Mouse (Mus musculus) bone marrow, adult 2 months (tissue): ENCODE measurements around the gene Tmem52b. TPM values are rescaled to one million over a fixed set of nuclear protein-coding genes. Genes with fewer than 3 reads are reported as not detected.

ENCODE experiments used
- H3K27ac ChIP-seq: fragments of 200-500 bp; 2 replicates; pipeline ENCODE4 v1.5.1; 2012; ENCODE audit warnings: low read depth, mild to moderate bottlenecking, control low read depth, inconsistent platforms, low read length; ENCODE audit not compliant: control insufficient read depth, poor library complexity, insufficient read depth
- H3K4me1 ChIP-seq: fragments of 200-500 bp; 2 replicates; pipeline ENCODE4 v1.6.1; 2011; ENCODE audit warnings: low read length; ENCODE audit not compliant: control insufficient read depth, insufficient read depth
- H3K4me3 ChIP-seq: fragments of 200-500 bp; replicated peaks from 2 replicates; pipeline ENCODE3; 2011; ENCODE audit warnings: mild to moderate bottlenecking, low read depth, low read length, control low read depth; ENCODE audit not compliant: control insufficient read depth
- CTCF ChIP-seq: fragments of 200-500 bp; IDR thresholded peaks from 2 replicates; pipeline ENCODE4 v1.5.1; 2011; ENCODE audit warnings: low read length, control low read depth; ENCODE audit not compliant: control insufficient read depth, insufficient read depth
- POLR2A ChIP-seq: fragments of 200-500 bp; IDR thresholded peaks from 2 replicates; pipeline ENCODE4 v1.6.1; 2011; ENCODE audit warnings: low read depth, mild to moderate bottlenecking, control low read depth, low read length, borderline replicate concordance; ENCODE audit not compliant: control insufficient read depth
- WGBS: fragments of 180-500 bp; shearing (Covaris S2); methylation state at CpG from one replicate; pipeline ENCODE4 v1.1.7; 2018; 5-methylcytosine and 5-hydroxymethylcytosine counted together
- polyA plus RNA-seq: library from polyadenylated mRNA; stranded (reverse); fragments of >200 nt; gene quantifications from 2 replicates; pipeline ENCODE4 v1.2.4, GENCODE M21; 2011; ENCODE audit warnings: low replicate concordance; ENCODE audit not compliant: missing spikeins, insufficient read depth, insufficient read length

Gene Tmem52b
- polyA plus RNA-seq, 1 experiment, result not detected

DNA sequence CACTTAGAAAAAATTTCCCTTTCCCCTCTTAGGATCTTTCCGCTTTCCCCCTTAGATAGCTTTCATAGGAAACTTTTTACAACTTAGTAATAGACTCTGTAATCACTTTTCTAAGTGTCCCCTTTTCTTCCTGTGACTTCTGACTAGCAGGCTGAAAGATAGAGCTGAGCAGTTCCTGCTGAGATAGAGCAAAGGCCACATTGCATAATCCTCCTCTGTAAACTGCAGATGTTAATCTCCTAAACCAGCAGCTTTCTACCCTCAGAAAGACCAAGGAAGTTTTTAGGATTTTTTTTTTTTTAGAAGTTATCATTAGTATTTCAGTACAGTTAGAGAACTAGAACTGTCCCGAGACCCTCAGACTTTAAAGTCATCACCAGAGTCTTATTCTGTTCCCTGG lies 8.9 kb upstream of the Tmem52b start:
- 74% methylated on average over 2 of the region's 2 CpGs for WGBS
- TF ChIP-seq POLR2A, result no peak
- TF ChIP-seq CTCF, result no peak
- Histone ChIP-seq H3K4me1 (no peaks in the 10 kb centered on the region; the same call in 1 of the 2 replicates), H3K27ac (no peak overlapping the region), H3K4me3 (no peak overlapping the region)

DNA sequence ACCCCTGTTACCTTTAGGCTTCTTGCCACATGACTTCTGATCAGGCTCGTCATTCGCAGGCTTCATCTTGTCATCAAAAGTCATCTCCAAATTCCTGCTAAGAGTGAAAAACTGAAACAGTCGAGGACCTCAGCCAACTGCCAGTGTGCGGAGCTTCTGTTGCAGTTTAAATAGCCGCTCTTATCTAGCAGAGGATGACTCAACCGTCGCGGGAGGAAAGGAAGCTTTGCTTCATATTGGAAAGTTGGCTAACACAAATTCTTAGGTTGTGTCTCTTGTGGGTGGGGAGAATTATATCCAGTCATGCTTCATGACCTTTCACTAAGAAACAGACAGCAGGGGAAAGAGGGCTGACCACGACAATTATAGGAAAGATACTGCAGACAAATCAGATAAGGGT lies 5.3 kb upstream of the Tmem52b start, which contains the start of gene Olr1:
Gene Olr1, minus strand, starts transcription at position 142 of the 400 bp plus-strand sequence.
- no peaks in the 10 kb centered on the region; the same call in 1 of the 2 replicates for H3K4me1 ChIP-seq
- H3K4me3 ChIP-seq, result peak within 1 kb of the TSS; percentile 51
- WGBS, result 42% methylated on average over 9 of the region's 9 CpGs
- TF ChIP-seq CTCF (no peak), POLR2A (no peak)
- H3K27ac ChIP-seq, result peak within 1 kb of the TSS; percentile 33; the same call in 1 of the 2 replicates

DNA sequence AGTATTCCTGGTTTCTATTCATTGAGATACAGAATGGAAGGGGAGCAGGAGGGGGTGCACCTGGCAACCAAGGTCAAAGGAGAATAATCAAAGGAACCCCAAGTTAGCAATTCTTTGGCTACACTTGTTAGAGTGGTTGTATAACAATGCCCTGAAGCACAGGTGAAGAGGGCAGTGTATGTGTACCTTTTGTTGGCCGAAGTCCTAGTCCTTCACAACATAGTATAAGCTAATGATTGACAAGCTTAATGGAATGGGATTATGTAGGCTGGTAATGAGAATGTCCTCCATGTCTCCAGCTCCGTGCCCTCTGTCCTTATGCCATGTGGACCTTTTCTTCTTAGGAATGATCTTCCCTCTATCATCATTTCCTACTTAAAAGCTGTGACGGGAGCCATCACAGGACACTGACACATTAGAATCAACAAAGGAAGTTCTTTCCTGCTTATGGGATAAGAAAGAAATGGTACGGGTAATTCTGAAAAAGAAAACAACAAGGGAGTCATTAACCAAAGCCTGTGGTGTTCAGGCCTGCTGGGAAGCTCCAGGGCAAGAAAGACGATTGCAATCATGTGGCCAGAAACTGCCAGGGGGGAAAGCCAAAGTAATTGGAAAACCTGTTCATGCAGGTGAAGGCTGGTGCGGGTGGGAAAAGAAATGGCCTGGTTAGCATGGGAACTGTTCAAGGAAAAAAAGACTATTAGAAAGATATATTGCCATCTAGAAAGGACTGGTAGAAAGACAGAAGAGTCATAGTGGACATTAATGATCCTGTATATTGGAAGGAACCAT lies 2.0 kb upstream of the Tmem52b start:
- Histone ChIP-seq H3K4me1 (no peaks in the 10 kb centered on the region; the same call in 1 of the 2 replicates), H3K4me3 (no peak overlapping the region), H3K27ac (no peak overlapping the region)
- 81% methylated on average over 6 of the region's 6 CpGs for WGBS
- TF ChIP-seq CTCF (no peak), POLR2A (no peak)

DNA sequence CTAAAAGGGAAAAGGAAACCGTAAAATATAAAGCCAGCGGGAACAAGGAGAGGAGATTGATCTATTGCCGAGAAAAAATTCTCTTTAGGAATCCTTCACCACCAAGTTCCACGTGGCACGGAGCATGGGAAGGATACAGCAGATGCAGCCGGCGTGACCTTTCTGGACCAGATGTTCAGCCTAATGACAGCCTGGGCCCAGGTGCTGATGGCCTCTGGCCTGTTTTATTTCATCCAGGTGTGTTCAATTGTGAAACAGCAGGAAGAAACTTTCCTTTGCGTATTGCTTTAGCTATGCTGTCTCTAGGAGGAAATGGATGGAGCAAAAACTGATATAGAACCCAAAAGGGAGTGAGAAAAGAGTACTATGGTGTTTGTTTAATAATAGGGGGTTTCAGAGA lies 513 bp downstream of the Tmem52b start:
- 48% methylated on average over 8 of the region's 8 CpGs for WGBS
- Histone ChIP-seq H3K27ac (no peak overlapping the region), H3K4me3 (no peak overlapping the region), H3K4me1 (no peaks in the 10 kb centered on the region; the same call in 1 of the 2 replicates)
- no peak for TF ChIP-seq CTCF
- no peak for TF ChIP-seq POLR2A

DNA sequence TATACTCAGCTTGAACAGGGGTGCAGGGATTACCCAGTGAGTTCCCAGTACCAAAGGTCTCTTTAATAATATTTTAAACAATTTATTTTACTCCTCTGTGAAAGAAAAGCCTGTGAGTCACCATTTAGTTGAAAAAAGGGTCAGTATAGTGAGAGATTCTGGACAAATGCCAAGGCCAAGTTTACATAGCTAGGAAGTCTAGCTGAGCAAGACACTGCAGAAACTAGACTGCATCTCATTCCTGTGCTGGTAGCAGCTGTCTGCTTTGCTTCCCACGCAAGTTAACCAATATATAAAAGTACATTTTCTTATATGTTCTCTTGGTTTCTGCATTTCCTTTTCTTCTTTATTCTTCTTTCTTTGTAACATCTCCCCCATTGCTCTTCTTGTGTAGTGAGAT lies 1.1 kb downstream of the Tmem52b start:
- TF ChIP-seq POLR2A, result no peak
- TF ChIP-seq CTCF, result no peak
- Histone ChIP-seq H3K27ac (no peak overlapping the region), H3K4me3 (no peak overlapping the region), H3K4me1 (no peaks in the 10 kb centered on the region; the same call in 1 of the 2 replicates)
- 81% methylated on average over 1 of the region's 1 CpGs for WGBS

DNA sequence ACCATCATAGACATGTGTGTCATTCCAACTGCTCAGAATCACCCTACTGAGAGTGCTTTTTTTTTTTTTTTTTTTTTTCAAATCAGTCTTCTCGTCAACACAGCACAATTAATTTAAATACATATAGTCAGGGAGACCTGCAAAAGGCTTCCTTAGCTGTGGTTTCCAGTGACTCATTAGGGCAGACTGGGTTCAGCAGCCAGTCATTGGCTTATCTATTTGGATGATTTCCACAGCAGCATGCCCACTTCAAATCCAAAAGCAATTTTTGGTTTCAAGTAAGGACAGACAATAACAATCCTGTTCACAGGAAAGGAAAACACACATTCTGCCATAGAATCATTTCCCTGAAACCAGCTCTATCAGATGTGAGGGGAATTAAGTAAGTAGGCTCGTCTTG lies 2.0 kb downstream of the Tmem52b start:
- no peak overlapping the region for H3K4me3 ChIP-seq
- H3K27ac ChIP-seq, result no peak overlapping the region
- TF ChIP-seq CTCF, result no peak
- TF ChIP-seq POLR2A, result no peak
- WGBS, result 29% methylated on average over 2 of the region's 2 CpGs
- no peaks in the 10 kb centered on the region; the same call in 1 of the 2 replicates for H3K4me1 ChIP-seq

DNA sequence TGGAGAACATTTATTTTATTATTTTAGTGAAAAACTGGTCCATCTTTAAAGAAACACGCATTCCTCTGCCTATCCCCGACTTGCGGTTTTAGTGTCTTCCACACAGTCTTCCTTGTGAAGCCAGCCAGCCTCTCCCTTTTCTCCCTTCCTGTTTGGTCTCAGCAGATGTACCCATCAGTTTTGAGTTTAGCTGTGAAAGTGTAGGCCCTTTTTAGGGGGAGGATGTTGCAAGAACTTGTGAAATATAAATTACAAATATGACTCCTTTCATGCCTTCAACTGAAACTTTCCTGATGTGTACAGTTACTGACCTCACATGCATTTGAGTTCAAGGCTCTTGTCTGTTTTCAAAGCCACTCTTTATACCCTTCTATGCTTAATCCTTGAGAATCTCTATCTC lies 2.7 kb downstream of the Tmem52b start:
- H3K4me3 ChIP-seq, result no peak overlapping the region
- TF ChIP-seq CTCF (no peak), POLR2A (no peak)
- no peaks in the 10 kb centered on the region; the same call in 1 of the 2 replicates for H3K4me1 ChIP-seq
- H3K27ac ChIP-seq, result no peak overlapping the region
- 39% methylated on average over 3 of the region's 3 CpGs for WGBS

DNA sequence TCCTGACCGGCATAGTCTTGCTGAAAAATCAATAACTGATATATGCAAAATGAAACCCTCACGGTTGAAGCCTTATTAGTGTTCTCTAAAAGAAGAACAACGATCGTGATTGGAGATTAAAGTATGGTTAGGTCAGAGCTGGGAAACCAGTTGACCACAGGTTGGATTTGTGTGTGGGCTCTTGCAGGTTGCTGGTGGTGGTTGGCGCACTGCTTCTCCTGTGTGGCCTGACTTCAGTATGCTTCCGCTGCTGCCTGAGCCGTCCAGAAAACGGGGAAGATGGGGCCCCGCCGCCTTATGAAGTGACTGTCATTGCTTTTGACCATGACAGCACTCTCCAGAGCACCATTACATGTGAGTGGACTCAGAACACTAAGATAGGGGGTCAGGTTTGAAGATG lies 4.0 kb downstream of the Tmem52b start:
- Histone ChIP-seq H3K4me1 (no peaks in the 10 kb centered on the region; the same call in 1 of the 2 replicates), H3K27ac (peak overlapping the region; percentile 27; the same call in 1 of the 2 replicates), H3K4me3 (peak overlapping the region; percentile 45)
- TF ChIP-seq CTCF (no peak), POLR2A (no peak)
- 44% methylated on average over 10 of the region's 10 CpGs for WGBS

DNA sequence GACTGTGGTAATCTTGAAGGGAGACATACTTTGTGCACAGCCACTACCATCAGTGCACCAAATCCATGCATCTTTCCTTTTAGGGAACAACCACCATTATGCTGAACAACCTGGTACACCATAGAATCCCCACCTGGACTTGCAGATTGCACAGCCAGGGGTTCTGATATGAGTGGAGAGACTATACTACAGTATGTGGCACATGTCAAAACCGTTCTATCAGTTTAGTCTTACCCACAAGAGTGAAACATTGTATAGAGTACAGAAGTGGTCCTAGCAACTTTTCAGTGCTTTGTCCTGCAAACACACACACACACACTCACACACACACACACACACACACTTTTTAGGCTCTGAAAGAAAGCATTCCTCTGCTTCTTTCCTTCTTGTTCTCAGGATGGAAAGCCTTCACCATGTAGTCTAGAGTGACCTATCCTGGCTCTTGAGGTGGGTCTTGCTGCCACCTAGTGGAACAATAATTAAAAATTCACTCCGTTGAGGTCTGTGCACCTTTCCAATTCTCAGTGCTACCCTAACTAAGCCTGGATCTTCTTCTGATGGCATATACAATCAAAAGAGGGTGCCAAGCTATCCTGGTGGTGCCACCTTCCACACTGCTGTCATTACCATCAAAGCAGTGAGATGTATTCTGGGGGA lies 5.5 kb downstream of the Tmem52b start:
- Histone ChIP-seq H3K4me1 (no peaks in the 10 kb centered on the region; the same call in 1 of the 2 replicates), H3K4me3 (no peak overlapping the region), H3K27ac (no peak overlapping the region)
- 35% methylated on average over 2 of the region's 2 CpGs for WGBS
- no peak for TF ChIP-seq POLR2A
- TF ChIP-seq CTCF, result 0 out of 2 replicates have a peak, but pooled peaks have one; percentile 12
